Mouse (Mus musculus) olfactory bulb, adult 2 months (tissue): Measurements from ENCODE around the gene Csmd2.

Source experiments
- CTCF ChIP-seq: fragments of 200-500 bp; IDR thresholded peaks from 2 replicates; pipeline ENCODE4 v1.5.1; 2012; ENCODE audit warnings: low read depth, mild to moderate bottlenecking, low read length, moderate library complexity; ENCODE audit not compliant: insufficient read depth
- POLR2A ChIP-seq: fragments of 200-500 bp; IDR thresholded peaks from 2 replicates; pipeline ENCODE4 v1.6.1; 2012; ENCODE audit warnings: mild to moderate bottlenecking, low read depth, low read length, moderate library complexity; ENCODE audit not compliant: insufficient read depth

DNA sequence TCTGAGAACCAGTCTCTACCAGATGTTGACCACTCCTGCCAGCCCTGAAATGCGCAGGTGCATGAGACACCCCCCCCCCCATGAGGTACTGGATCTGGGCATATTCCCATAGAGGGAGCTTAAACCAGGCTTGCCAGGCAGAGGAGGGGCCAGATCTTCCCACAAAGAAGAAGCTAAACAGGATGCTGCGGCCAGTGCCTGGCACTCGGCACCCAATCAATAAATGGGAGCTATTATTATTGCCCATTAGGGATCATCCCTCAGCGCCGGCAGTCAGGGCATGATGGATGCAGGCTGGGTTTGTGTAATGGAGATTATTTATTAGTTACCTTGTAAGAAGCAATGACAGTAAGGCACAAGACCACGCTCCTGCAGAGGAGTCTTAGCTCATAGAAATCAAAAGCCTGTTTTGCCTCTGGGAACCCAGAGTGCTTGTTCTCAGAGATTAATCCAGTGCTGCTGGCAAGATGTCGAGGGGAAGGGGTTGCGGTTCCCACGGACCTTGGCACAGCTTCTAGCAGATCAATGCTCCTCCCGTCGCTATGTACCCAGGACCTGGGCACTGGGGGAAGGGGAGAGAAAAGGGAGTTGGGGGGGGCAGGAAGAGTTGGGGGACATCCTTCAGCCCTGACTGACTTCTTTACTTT, 146.8 kb downstream of the Csmd2 start:
- TF ChIP-seq POLR2A, result no peak
- TF ChIP-seq CTCF, result no peak
